Comparison of ENCODE assay signal across 10 mouse cellular contexts in the genomic region with DNA sequence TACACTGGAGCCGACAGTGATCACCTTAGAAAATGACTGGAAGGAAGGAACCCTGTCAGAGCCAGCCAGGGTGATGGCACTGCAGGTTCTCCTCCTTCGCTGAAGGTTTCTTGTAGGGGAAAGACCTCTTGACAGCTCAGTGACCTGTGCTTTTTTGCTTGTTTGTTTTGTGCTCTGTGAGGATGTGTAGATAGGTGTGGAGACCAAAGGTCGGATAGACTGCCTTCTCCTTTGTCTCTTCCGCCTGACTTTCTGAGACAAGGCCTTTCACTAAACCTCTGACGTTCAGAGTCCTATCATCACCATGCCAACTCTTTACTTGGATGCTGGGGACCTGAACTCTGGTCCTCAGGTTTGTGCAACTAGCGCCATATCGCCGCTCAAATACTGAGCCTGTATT.
"Had no signal": no experiment of that assay in that cellular context is flagged by ENCODE, and none has a peak within 500 bp of the region (broad histone marks: within the 10 kb centered on the region; RNA-seq: fewer than 3 reads in every experiment).

No protein-coding gene starts in this region.

- H3K9me3 ChIP-seq: limb, embryonic 15.5 days; midbrain, embryonic 12.5 days had no signal

- H3K27me3 ChIP-seq: limb, embryonic 15.5 days; midbrain, embryonic 12.5 days had no signal

- H3K9ac ChIP-seq: limb, embryonic 15.5 days; liver, embryonic 14.5 days; midbrain, embryonic 12.5 days had no signal

- H3K4me2 ChIP-seq: midbrain, embryonic 12.5 days had no signal

- H3K4me3 ChIP-seq: left cerebral cortex, adult 2 months; limb, embryonic 15.5 days; midbrain, embryonic 12.5 days had no signal

- ATAC-seq: midbrain, embryonic 16.5 days had no signal

- H3K27ac ChIP-seq: left cerebral cortex, adult 2 months; limb, embryonic 15.5 days; liver, embryonic 14.5 days; midbrain, embryonic 12.5 days had no signal

- H3K4me1 ChIP-seq: midbrain, embryonic 12.5 days had no signal

- DNase-seq: kidney, adult 8-10 months; kidney, postnatal 14 days; lung, adult 18-20 months; right cerebral cortex, postnatal 14 days; thymus, postnatal 36 days had no signal
